Mouse (Mus musculus) midbrain, embryonic 14.5 days (tissue): ENCODE measurements around the gene Snrnp25. TPM values are rescaled to one million over a fixed set of nuclear protein-coding genes. Genes with fewer than 3 reads are reported as not detected.
"Not testable (repeated sequence)": the region's sequence is repeated elsewhere in the genome, so short reads cannot be mapped to it uniquely, and the experiment has no call there.

Source experiments
- ATAC-seq: fragments of 200-750 bp; cut with Nextera tagmentation; 2 replicates; pipeline ENCODE4 v1.8.0; 2017; ENCODE audit warnings: moderate number of reproducible peaks, moderate library complexity; ENCODE audit not compliant: low FRiP score, low TSS enrichment
- DNase-seq: peaks from one replicate; pipeline ENCODE4 v3.0.0-alpha.2; 2015
- H3K27ac ChIP-seq: fragments of 300-500 bp; sonication (generic); replicated peaks from 2 replicates; pipeline ENCODE4 v1.5.1; 2014; ENCODE audit warnings: mild to moderate bottlenecking, low read depth, low read length, moderate library complexity
- H3K27me3 ChIP-seq: fragments of 300-500 bp; sonication (generic); 2 replicates; pipeline ENCODE4 v1.6.1; 2014; ENCODE audit warnings: low read length, control low read depth, mixed read lengths; ENCODE audit not compliant: control insufficient read depth, insufficient read depth
- H3K36me3 ChIP-seq: fragments of 300-500 bp; sonication (generic); 2 replicates; pipeline ENCODE4 v1.6.1; 2014; ENCODE audit warnings: low read length, control low read depth; ENCODE audit not compliant: control insufficient read depth, insufficient read depth
- H3K4me1 ChIP-seq: fragments of 300-500 bp; sonication (generic); 2 replicates; pipeline ENCODE4 v1.6.1; 2014; ENCODE audit warnings: mild to moderate bottlenecking, antibody characterized with exemption, low read length, control low read depth; ENCODE audit not compliant: control insufficient read depth, insufficient read depth
- H3K4me2 ChIP-seq: fragments of 300-500 bp; sonication (generic); 2 replicates; pipeline ENCODE4 v1.6.1; 2014; ENCODE audit warnings: mild to moderate bottlenecking, low read length, moderate library complexity
- H3K4me3 ChIP-seq: fragments of 300-500 bp; sonication (generic); replicated peaks from 2 replicates; pipeline ENCODE4 v1.5.1; 2014; ENCODE audit warnings: low read depth, low read length
- H3K9ac ChIP-seq: fragments of 300-500 bp; sonication (generic); replicated peaks from 2 replicates; pipeline ENCODE4 v1.6.1; 2014; ENCODE audit warnings: mild to moderate bottlenecking, low read length, moderate library complexity
- H3K9me3 ChIP-seq: fragments of 300-500 bp; sonication (generic); 2 replicates; pipeline ENCODE4 v1.6.1; 2016; ENCODE audit warnings: low read length, control low read depth, mixed read lengths; ENCODE audit not compliant: control insufficient read depth
- WGBS: fragments of 180-500 bp; shearing (Covaris S2); extraction: QIAGEN DNeasy Blood & Tissue Kit; methylation state at CpG from one replicate; pipeline ENCODE4 v1.1.7; 2014; 5-methylcytosine and 5-hydroxymethylcytosine counted together
- polyA plus RNA-seq: library from polyadenylated mRNA; unstranded; fragments of >200 nt; fragmentation: Nextera tagmentation; extraction: Ambion mirVana; gene quantifications from 2 replicates; pipeline ENCODE4 v1.2.1, GENCODE M21; 2014

The Snrnp25 gene
- polyA plus RNA-seq, 1 experiment from 2014 or later: 46.7 TPM

DNA sequence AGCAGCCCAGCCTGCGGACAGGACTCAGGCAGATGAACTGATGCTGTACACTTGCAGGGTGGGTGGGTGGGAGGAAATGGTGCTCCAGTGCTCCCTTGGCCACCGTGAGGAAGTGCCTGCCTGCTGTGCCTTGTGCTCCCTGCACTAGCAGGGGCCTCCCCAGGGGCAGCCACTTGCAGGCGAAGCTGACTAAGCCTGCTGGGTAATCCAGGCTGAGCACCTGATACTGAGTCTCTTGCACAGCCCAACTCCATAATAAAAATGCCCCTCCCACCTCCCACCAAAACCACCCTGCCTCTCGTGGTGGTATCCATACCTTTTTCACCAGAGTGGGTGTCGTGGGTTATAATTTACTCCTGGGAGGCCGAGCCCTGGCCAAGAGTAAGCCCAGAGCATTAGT, 6.0 kb upstream of the Snrnp25 start:
- WGBS: 44% methylated on average over 6 of the region's 6 CpGs

DNA sequence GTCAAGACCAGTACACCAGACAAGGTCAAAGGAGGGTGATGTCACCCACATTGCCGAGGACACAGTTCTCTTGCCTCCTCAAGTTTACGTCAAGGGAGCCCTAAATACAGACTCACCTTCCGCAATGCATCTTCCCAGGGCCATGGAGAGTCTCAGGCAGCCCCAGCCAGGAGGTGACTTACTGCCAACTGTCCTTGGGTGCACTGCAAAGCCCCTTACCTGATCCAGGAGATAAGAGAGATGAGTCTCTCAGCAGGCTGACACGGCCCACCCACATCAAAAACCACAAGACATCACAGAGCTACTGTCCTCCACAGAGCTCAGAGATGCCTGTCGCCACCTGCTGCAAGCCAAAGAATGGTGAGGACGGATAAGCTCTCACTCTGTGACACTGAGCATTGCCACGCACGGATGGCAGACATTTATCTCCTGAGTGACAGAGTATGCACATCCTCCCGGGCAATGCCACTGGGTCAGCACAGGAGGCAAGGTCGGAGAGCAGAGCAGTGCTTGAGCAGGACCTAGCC, 5.1 kb upstream of the Snrnp25 start, which contains the start of gene Il9r:
Il9r (minus strand) TSS at position 205 of the 527 bp plus-strand sequence.
- H3K4me2 ChIP-seq: no peak within 1 kb of the TSS
- DNase-seq (no peak), ATAC-seq (no peak)
- H3K9ac ChIP-seq: no peak within 1 kb of the TSS
- no peaks in the 10 kb centered on the region for H3K9me3 ChIP-seq
- no peaks in the 10 kb centered on the region for H3K27me3 ChIP-seq
- no peaks in the 10 kb centered on the region for H3K36me3 ChIP-seq
- WGBS: 73% methylated on average over 10 of the region's 10 CpGs
- H3K4me1 ChIP-seq: no peaks in the 10 kb centered on the region
- no peak within 1 kb of the TSS for H3K4me3 ChIP-seq
- H3K27ac ChIP-seq: no peak within 1 kb of the TSS

More for the DNA sequence above, 6.0 kb upstream of the Snrnp25 start:
- Histone ChIP-seq H3K9ac (no peak overlapping the region), H3K4me2 (no peak overlapping the region), H3K36me3 (no peaks in the 10 kb centered on the region), H3K4me1 (no peaks in the 10 kb centered on the region), H3K4me3 (no peak overlapping the region), H3K27ac (no peak overlapping the region), H3K27me3 (no peaks in the 10 kb centered on the region), H3K9me3 (no peaks in the 10 kb centered on the region)
- DNase-seq (no peak), ATAC-seq (no peak)

DNA sequence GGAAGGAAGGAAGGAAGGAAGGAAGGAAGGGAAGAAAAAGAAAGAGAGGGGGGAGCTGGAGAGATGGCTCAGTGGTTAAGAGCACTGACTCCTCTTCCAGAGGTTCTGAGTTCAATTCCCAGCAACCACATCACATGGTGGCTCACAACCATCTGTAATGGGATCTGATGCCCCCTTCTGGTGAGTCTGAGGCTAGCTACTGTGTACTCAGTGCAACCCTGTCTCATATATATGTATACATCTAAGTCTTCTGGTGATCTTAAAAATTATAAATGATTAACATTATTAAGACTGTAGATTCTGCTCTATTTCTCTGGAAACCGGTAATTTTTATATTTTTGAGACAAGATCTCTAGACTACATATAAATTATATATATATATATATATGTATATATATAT, 4.2 kb upstream of the Snrnp25 start:
- not testable (repeated sequence) for DNase-seq, H3K9ac ChIP-seq, ATAC-seq, H3K36me3 ChIP-seq, H3K27me3 ChIP-seq, H3K4me1 ChIP-seq, H3K4me2 ChIP-seq, H3K27ac ChIP-seq, H3K4me3 ChIP-seq, H3K9me3 ChIP-seq
- WGBS: 60% methylated on average over 1 of the region's 1 CpGs

DNA sequence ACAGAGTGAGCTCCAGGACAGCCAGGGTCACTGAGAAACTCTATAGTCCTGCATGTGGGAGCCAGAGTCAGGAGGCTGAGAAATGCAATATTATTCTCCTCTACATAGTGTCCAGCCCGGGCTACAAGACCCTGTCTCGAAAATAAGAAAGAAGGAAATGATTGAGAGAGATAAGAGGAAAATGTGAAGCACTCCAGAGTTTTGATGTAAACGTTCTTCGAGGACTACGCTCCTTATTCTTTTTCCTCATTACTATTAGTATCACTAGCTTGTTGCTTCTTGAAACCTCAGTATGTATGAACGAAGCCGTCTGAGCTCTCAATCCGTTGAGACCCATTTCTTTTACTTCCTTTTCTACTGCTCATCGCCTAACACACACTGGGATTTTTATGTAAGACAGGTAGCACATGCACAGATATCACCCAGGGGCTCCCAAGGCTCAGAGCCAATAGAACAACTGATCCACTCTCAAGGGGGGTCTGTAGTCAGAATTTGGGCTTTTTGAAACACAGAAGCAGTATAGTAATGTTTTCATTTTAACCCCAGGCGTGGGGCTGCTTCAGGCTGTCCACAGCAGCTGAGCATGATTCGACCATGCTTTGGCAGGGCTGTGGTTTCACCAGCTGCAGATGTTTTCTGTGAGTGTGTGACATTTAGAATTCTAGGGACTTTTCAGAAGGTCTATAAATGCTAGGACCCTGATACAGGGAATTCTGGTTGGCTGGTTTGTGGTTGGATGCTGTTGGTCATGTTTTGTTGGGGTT, 3.1 kb upstream of the Snrnp25 start:
- DNase-seq (no peak), ATAC-seq (no peak)
- H3K36me3 ChIP-seq: no peaks in the 10 kb centered on the region
- peaks cover 7% of the 10 kb centered on the region for H3K4me1 ChIP-seq
- H3K27ac ChIP-seq: no peak overlapping the region
- H3K4me3 ChIP-seq: no peak overlapping the region
- H3K9me3 ChIP-seq: no peaks in the 10 kb centered on the region
- no peak overlapping the region for H3K4me2 ChIP-seq
- H3K9ac ChIP-seq: no peak overlapping the region
- 84% methylated on average over 11 of the region's 11 CpGs for WGBS
- H3K27me3 ChIP-seq: no peaks in the 10 kb centered on the region

DNA sequence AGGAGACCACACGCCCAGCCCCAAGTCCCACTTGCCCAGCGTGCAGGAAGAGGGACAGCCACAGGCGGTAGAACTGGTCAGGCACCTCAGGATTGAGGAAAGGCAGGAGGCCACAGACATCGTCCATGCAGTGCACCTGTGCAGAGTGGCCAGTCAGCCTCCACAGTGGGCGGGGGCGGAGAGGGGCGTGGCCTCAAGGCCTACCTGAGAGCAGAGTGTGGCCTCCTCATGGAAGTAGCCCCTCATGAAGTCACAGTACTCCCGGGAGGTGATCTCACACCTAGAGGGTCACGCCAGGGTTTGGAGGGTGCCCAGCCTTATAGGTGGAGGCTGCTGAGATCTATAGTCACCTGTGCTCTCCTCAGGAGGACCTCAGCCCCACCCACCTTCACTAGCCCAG, 5.4 kb downstream of the Snrnp25 start:
- no peak for DNase-seq
- Histone ChIP-seq H3K4me1 (peaks cover 4% of the 10 kb centered on the region), H3K27ac (no peak overlapping the region), H3K9ac (no peak overlapping the region), H3K27me3 (no peaks in the 10 kb centered on the region), H3K4me2 (no peak overlapping the region), H3K36me3 (peaks cover 33% of the 10 kb centered on the region), H3K9me3 (no peaks in the 10 kb centered on the region), H3K4me3 (no peak overlapping the region)
- ATAC-seq: no peak
- WGBS: 91% methylated on average over 9 of the region's 9 CpGs

DNA sequence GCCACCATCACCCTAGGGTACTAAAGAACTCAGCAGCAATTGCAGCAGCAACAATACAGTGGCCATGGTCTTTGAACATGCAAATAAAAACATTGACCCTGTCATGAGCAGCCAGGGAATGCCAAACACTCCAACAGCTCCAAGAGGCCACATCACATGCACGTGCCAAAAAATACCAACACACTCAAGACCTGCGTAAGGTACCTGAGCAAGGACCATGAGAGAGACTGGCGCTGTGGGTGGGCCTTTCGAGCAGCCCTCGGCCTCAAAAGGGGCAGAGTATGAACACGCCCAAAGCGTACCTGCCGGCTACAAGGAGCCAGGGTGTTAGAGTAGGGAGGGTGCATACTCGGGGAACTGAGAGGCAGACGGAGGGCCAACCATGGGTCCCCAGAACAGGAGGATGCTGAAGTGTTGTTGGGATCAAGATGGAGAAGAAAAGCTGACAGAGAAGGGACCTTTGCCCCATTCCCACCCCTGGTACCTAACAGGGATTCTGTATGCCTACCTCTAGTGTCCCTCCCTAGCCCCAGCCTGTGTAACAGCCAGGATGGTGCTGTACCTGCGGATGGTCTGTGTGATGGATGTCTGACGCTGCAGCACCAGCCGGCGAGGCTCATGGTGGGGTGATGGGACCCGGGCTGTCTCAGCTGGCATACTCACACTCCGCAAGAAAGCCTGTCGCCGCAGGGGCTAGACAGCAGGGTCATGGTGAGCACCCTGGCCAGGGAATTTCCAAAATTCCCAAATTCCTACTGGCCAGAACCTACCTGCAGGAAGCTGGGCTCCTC, 10.4 kb downstream of the Snrnp25 start:
- Histone ChIP-seq H3K4me2 (no peak overlapping the region), H3K9me3 (no peaks in the 10 kb centered on the region), H3K4me1 (no peaks in the 10 kb centered on the region), H3K27me3 (no peaks in the 10 kb centered on the region), H3K36me3 (0 out of 2 replicates have a peak, but pooled peaks cover 6% of the 10 kb centered on the region), H3K27ac (no peak overlapping the region), H3K9ac (no peak overlapping the region), H3K4me3 (no peak overlapping the region)
- ATAC-seq (no peak), DNase-seq (no peak)
- WGBS: 96% methylated on average over 18 of the region's 18 CpGs

DNA sequence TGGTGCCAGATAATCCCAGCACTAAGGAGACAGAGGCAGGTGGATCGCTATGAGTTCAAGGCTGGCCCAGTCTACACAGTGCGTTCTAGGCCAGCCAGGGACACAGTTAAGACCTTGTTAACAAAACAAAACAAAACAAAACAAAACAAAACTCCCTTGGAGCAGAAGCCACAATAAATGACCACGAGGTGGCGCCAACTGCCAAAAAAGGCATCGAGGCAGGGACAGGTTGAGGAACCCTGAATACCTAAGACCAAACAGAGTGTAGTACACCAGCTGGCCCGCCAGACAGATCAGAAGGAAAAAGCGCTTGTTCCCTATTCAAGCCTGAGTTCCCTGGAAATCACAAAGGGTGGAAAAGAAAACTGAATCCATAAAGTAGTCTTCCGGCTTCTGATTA, 11.6 kb downstream of the Snrnp25 start:
- Histone ChIP-seq H3K4me1 (0 out of 2 replicates have a peak, but pooled peaks cover 3% of the 10 kb centered on the region), H3K4me3 (no peak overlapping the region), H3K4me2 (no peak overlapping the region), H3K9ac (no peak overlapping the region), H3K9me3 (no peaks in the 10 kb centered on the region), H3K27me3 (no peaks in the 10 kb centered on the region; the same call in 1 of the 2 replicates), H3K36me3 (0 out of 2 replicates have a peak, but pooled peaks cover 2% of the 10 kb centered on the region), H3K27ac (no peak overlapping the region)
- DNase-seq (peak; percentile 92), ATAC-seq (no peak)
- 22% methylated on average over 8 of the region's 8 CpGs for WGBS

DNA sequence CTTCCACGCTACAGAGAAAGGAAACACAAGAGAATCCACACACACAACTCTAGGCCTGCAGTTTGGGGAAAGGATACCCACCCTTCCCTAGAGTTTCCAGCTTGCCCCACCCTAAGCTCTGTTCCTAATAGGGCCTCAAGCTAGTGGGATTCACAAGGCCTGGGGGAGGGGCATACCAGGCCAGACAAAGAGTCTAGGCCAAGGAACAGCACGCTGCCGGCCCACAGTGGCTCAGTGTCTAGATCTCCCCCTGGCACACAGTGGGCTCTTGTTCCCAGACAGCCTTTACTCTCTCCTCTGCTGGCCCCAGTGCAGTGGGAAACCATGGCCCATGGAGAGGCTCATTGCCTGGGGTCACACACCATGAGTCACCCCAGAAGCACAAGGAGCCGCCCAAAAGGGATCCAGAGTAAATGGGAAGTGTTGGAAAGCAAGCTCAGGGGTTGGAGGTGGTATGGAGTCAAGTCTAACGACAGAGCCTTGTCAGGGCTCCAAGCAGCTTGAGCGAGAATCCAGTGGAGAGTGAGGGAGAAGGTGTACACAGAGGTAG, 13.4 kb downstream of the Snrnp25 start:
- Histone ChIP-seq H3K4me3 (no peak overlapping the region), H3K4me2 (no peak overlapping the region), H3K4me1 (peaks cover 15% of the 10 kb centered on the region; the same call in 1 of the 2 replicates), H3K9ac (no peak overlapping the region), H3K27ac (no peak overlapping the region), H3K27me3 (peaks cover 17% of the 10 kb centered on the region), H3K36me3 (no peaks in the 10 kb centered on the region), H3K9me3 (no peaks in the 10 kb centered on the region)
- DNase-seq: peak; percentile 38
- ATAC-seq: no peak
- 58% methylated on average over 6 of the region's 6 CpGs for WGBS
